Mouse (Mus musculus) forebrain, embryonic 16.5 days (tissue): ENCODE results near the gene Vmn2r-ps130. TPM values are rescaled to one million over a fixed set of nuclear protein-coding genes. Genes with fewer than 3 reads are reported as not detected.
"Not testable (repeated sequence)": the region's sequence is repeated elsewhere in the genome, so short reads cannot be mapped to it uniquely, and the experiment has no call there.

Source experiments
- ATAC-seq: fragments of 200-750 bp; cut with Nextera tagmentation; 2 replicates; pipeline ENCODE4 v1.8.0; 2017; ENCODE audit warnings: mild to moderate bottlenecking, moderate library complexity
- H3K27ac ChIP-seq: fragments of 300-500 bp; sonication (generic); 2 replicates; pipeline ENCODE4 v1.5.1; 2014; ENCODE audit warnings: low read length, control low read depth
- H3K27me3 ChIP-seq: fragments of 300-500 bp; sonication (generic); replicated peaks from 2 replicates; pipeline ENCODE4 v1.6.1; 2014; ENCODE audit warnings: low read length; ENCODE audit not compliant: control insufficient read depth, insufficient read depth
- H3K36me3 ChIP-seq: fragments of 300-500 bp; sonication (generic); 2 replicates; pipeline ENCODE4 v1.6.1; 2014; ENCODE audit not compliant: control insufficient read depth, insufficient read depth
- H3K4me1 ChIP-seq: fragments of 300-500 bp; sonication (generic); replicated peaks from 2 replicates; pipeline ENCODE4 v1.6.1; 2014; ENCODE audit warnings: low read length; ENCODE audit not compliant: control insufficient read depth, insufficient read depth
- H3K4me2 ChIP-seq: fragments of 300-500 bp; sonication (generic); 2 replicates; pipeline ENCODE4 v1.6.1; 2014; ENCODE audit warnings: mild to moderate bottlenecking, low read length, control low read depth
- H3K4me3 ChIP-seq: fragments of 300-500 bp; sonication (generic); replicated peaks from 2 replicates; pipeline ENCODE4 v1.5.1; 2014; ENCODE audit warnings: mild to moderate bottlenecking, low read length, control low read depth
- H3K9ac ChIP-seq: fragments of 300-500 bp; sonication (generic); replicated peaks from 2 replicates; pipeline ENCODE4 v1.6.1; 2014; ENCODE audit warnings: low read depth, low read length, control low read depth
- H3K9me3 ChIP-seq: fragments of 300-500 bp; sonication (generic); 2 replicates; pipeline ENCODE4 v1.6.1; 2016; ENCODE audit warnings: low read length; ENCODE audit not compliant: control insufficient read depth
- WGBS: fragments of 180-500 bp; shearing (Covaris S2); extraction: QIAGEN DNeasy Blood & Tissue Kit; methylation state at CpG from one replicate; pipeline ENCODE4 v1.1.7; 2014; 5-methylcytosine and 5-hydroxymethylcytosine counted together
- polyA plus RNA-seq: library from polyadenylated mRNA; unstranded; fragments of >200 nt; fragmentation: Nextera tagmentation; extraction: Ambion mirVana; gene quantifications from 2 replicates; pipeline ENCODE4 v1.2.1, GENCODE M21; 2015

The Vmn2r-ps130 gene
- not detected in 2 replicates for polyA plus RNA-seq

GRCm38 (mm10) chr17:23060866-23061265 lies at the start of gene Vmn2r-ps130:
Gene Vmn2r-ps130, plus strand, starts transcription at chr17:23061166.
- not testable (repeated sequence) for H3K9ac ChIP-seq, H3K36me3 ChIP-seq, H3K27ac ChIP-seq, H3K4me2 ChIP-seq, H3K27me3 ChIP-seq, H3K4me1 ChIP-seq, ATAC-seq, H3K9me3 ChIP-seq, H3K4me3 ChIP-seq
- no CpG with 5 or more reads among the region's 1 CpGs for WGBS

Other genes starting within 250 kb of the Vmn2r-ps130 start
- gene Zfp945, start 194.0 kb upstream of the Vmn2r-ps130 start, polyA plus RNA-seq: 24.3 and 27.5 TPM in 2 replicates
- not detected in 2 replicates for gene Vmn2r113, start 118.2 kb upstream of the Vmn2r-ps130 start, polyA plus RNA-seq
- gene Zfp40, start 132.1 kb downstream of the Vmn2r-ps130 start, polyA plus RNA-seq: 40.1 and 42.8 TPM in 2 replicates